Mouse (Mus musculus): ENCODE data around the gene Gmfb. TPM values are rescaled to one million over a fixed set of nuclear protein-coding genes. Genes with fewer than 3 reads are reported as not detected.

Gene Gmfb
- polyA plus RNA-seq, 1 experiment from 2014 or later = 59.9 TPM

- Histone ChIP-seq H3K36me3 (ENCODE audit: control insufficient read depth, insufficient read depth, low read length) (peaks cover 46% of the 10 kb centered on the region), H3K4me1 (ENCODE audit: control insufficient read depth, insufficient read depth, low read length) (0 out of 2 replicates have a peak, but pooled peaks cover 2% of the 10 kb centered on the region), H3K9me3 (ENCODE audit: control insufficient read depth, low read depth, low read length) (peaks cover 8% of the 10 kb centered on the region; the same call in 1 of the 2 replicates), H3K4me2 (replicated peaks; ENCODE audit: low read depth, low read length) (no peak overlapping the region), H3K4me3 (ENCODE audit: low read depth, low read length) (no peak overlapping the region), H3K27me3 (ENCODE audit: control insufficient read depth, insufficient read depth, low read length) (no peaks in the 10 kb centered on the region), H3K9ac (replicated peaks; ENCODE audit: low read depth, low read length) (no peak overlapping the region), H3K27ac (ENCODE audit: low read length) (no peak overlapping the region)
- ATAC-seq (ENCODE audit: insufficient number of reproducible peaks, insufficient read depth, low FRiP score, low read depth) = no peak
- 93% methylated on average over 7 of the region's 7 CpGs for WGBS
These were observed 41.0 kb downstream of the Gmfb start for GRCm38 (mm10) chr14:46781086-46781485.

GRCm38 (mm10) chr14:46779217-46779616 lies 42.8 kb downstream of the Gmfb start:
- peaks cover 8% of the 10 kb centered on the region; the same call in 1 of the 2 replicates for H3K9me3 ChIP-seq (ENCODE audit: control insufficient read depth, low read depth, low read length)
- no peaks in the 10 kb centered on the region for H3K27me3 ChIP-seq (ENCODE audit: control insufficient read depth, insufficient read depth, low read length)
- peaks cover 55% of the 10 kb centered on the region for H3K36me3 ChIP-seq (ENCODE audit: control insufficient read depth, insufficient read depth, low read length)
- H3K4me2 ChIP-seq (replicated peaks; ENCODE audit: low read depth, low read length) = no peak overlapping the region
- no peak overlapping the region for H3K27ac ChIP-seq (ENCODE audit: low read length)
- no peak overlapping the region for H3K9ac ChIP-seq (replicated peaks; ENCODE audit: low read depth, low read length)
- no peak overlapping the region for H3K4me3 ChIP-seq (ENCODE audit: low read depth, low read length)
- H3K4me1 ChIP-seq (ENCODE audit: control insufficient read depth, insufficient read depth, low read length) = no peaks in the 10 kb centered on the region
- 96% methylated on average over 7 of the region's 7 CpGs for WGBS
- ATAC-seq (ENCODE audit: insufficient number of reproducible peaks, insufficient read depth, low FRiP score, low read depth) = no peak

GRCm38 (mm10) chr14:46778756-46779155 lies 43.3 kb downstream of the Gmfb start:
- no peaks in the 10 kb centered on the region for H3K4me1 ChIP-seq (ENCODE audit: control insufficient read depth, insufficient read depth, low read length)
- peaks cover 8% of the 10 kb centered on the region; the same call in 1 of the 2 replicates for H3K9me3 ChIP-seq (ENCODE audit: control insufficient read depth, low read depth, low read length)
- no peak overlapping the region for H3K27ac ChIP-seq (ENCODE audit: low read length)
- H3K9ac ChIP-seq (replicated peaks; ENCODE audit: low read depth, low read length) = no peak overlapping the region
- no peak overlapping the region for H3K4me3 ChIP-seq (ENCODE audit: low read depth, low read length)
- no peaks in the 10 kb centered on the region for H3K27me3 ChIP-seq (ENCODE audit: control insufficient read depth, insufficient read depth, low read length)
- ATAC-seq (ENCODE audit: insufficient number of reproducible peaks, insufficient read depth, low FRiP score, low read depth) = no peak
- no peak overlapping the region for H3K4me2 ChIP-seq (replicated peaks; ENCODE audit: low read depth, low read length)
- H3K36me3 ChIP-seq (ENCODE audit: control insufficient read depth, insufficient read depth, low read length) = peaks cover 55% of the 10 kb centered on the region
- WGBS = 97% methylated on average over 9 of the region's 9 CpGs

- no peak overlapping the region for H3K4me2 ChIP-seq (replicated peaks; ENCODE audit: low read depth, low read length)
- H3K27me3 ChIP-seq (ENCODE audit: control insufficient read depth, insufficient read depth, low read length) = no peaks in the 10 kb centered on the region
- no peak overlapping the region for H3K4me3 ChIP-seq (ENCODE audit: low read depth, low read length)
- no peak overlapping the region for H3K9ac ChIP-seq (replicated peaks; ENCODE audit: low read depth, low read length)
- no peaks in the 10 kb centered on the region for H3K9me3 ChIP-seq (ENCODE audit: control insufficient read depth, low read depth, low read length)
- H3K27ac ChIP-seq (ENCODE audit: low read length) = no peak overlapping the region
- ATAC-seq (ENCODE audit: insufficient number of reproducible peaks, insufficient read depth, low FRiP score, low read depth) = no peak
- H3K4me1 ChIP-seq (ENCODE audit: control insufficient read depth, insufficient read depth, low read length) = no peaks in the 10 kb centered on the region
- WGBS = 74% methylated on average over 6 of the region's 6 CpGs
- peaks cover 42% of the 10 kb centered on the region for H3K36me3 ChIP-seq (ENCODE audit: control insufficient read depth, insufficient read depth, low read length)
These were observed 52.0 kb downstream of the Gmfb start for GRCm38 (mm10) chr14:46770036-46770435.

GRCm38 (mm10) chr14:46767116-46767515 lies 54.9 kb downstream of the Gmfb start:
- H3K36me3 ChIP-seq (ENCODE audit: control insufficient read depth, insufficient read depth, low read length) = peaks cover 38% of the 10 kb centered on the region
- no peak for ATAC-seq (ENCODE audit: insufficient number of reproducible peaks, insufficient read depth, low FRiP score, low read depth)

GRCm38 (mm10) chr14:46761186-46761585 lies 60.9 kb downstream of the Gmfb start:
- no peak for ATAC-seq (ENCODE audit: insufficient number of reproducible peaks, insufficient read depth, low FRiP score, low read depth)
- peak overlapping the region; percentile 65 for H3K4me3 ChIP-seq (ENCODE audit: low read depth, low read length)
- peak overlapping the region; percentile 43; the same call in 1 of the 2 replicates for H3K9ac ChIP-seq (replicated peaks; ENCODE audit: low read depth, low read length)
- 39% methylated on average over 6 of the region's 6 CpGs for WGBS
- H3K27me3 ChIP-seq (ENCODE audit: control insufficient read depth, insufficient read depth, low read length) = no peaks in the 10 kb centered on the region
- H3K9me3 ChIP-seq (ENCODE audit: control insufficient read depth, low read depth, low read length) = 0 out of 2 replicates have a peak, but pooled peaks cover 4% of the 10 kb centered on the region
- peaks cover 5% of the 10 kb centered on the region; the same call in 1 of the 2 replicates for H3K36me3 ChIP-seq (ENCODE audit: control insufficient read depth, insufficient read depth, low read length)
- no peak overlapping the region for H3K27ac ChIP-seq (ENCODE audit: low read length)
- peaks cover 5% of the 10 kb centered on the region; the same call in 1 of the 2 replicates for H3K4me1 ChIP-seq (ENCODE audit: control insufficient read depth, insufficient read depth, low read length)
- peak overlapping the region; percentile 78 for H3K4me2 ChIP-seq (replicated peaks; ENCODE audit: low read depth, low read length)

More at GRCm38 (mm10) chr14:46767116-46767515, 54.9 kb downstream of the Gmfb start:
- Histone ChIP-seq H3K4me3 (ENCODE audit: low read depth, low read length) (no peak overlapping the region), H3K9me3 (ENCODE audit: control insufficient read depth, low read depth, low read length) (no peaks in the 10 kb centered on the region), H3K4me1 (ENCODE audit: control insufficient read depth, insufficient read depth, low read length) (no peaks in the 10 kb centered on the region), H3K27ac (ENCODE audit: low read length) (no peak overlapping the region), H3K9ac (replicated peaks; ENCODE audit: low read depth, low read length) (no peak overlapping the region), H3K4me2 (replicated peaks; ENCODE audit: low read depth, low read length) (no peak overlapping the region), H3K27me3 (ENCODE audit: control insufficient read depth, insufficient read depth, low read length) (no peaks in the 10 kb centered on the region)
- 91% methylated on average over 12 of the region's 12 CpGs for WGBS

- H3K9me3 ChIP-seq (ENCODE audit: control insufficient read depth, low read depth, low read length) = 0 out of 2 replicates have a peak, but pooled peaks cover 4% of the 10 kb centered on the region
- H3K4me2 ChIP-seq (replicated peaks; ENCODE audit: low read depth, low read length) = peak within 1 kb of the TSS; percentile 78
- peaks cover 5% of the 10 kb centered on the region; the same call in 1 of the 2 replicates for H3K4me1 ChIP-seq (ENCODE audit: control insufficient read depth, insufficient read depth, low read length)
- H3K36me3 ChIP-seq (ENCODE audit: control insufficient read depth, insufficient read depth, low read length) = 0 out of 2 replicates have a peak, but pooled peaks cover 3% of the 10 kb centered on the region
- no peaks in the 10 kb centered on the region for H3K27me3 ChIP-seq (ENCODE audit: control insufficient read depth, insufficient read depth, low read length)
- no peak within 1 kb of the TSS for H3K27ac ChIP-seq (ENCODE audit: low read length)
- peak within 1 kb of the TSS; percentile 65 for H3K4me3 ChIP-seq (ENCODE audit: low read depth, low read length)
- peak within 1 kb of the TSS; percentile 43 for H3K9ac ChIP-seq (replicated peaks; ENCODE audit: low read depth, low read length)
- peak; percentile 99 for ATAC-seq (ENCODE audit: insufficient number of reproducible peaks, insufficient read depth, low FRiP score, low read depth)
- under 1% methylated on average over 54 of the region's 54 CpGs for WGBS
These were observed 61.5 kb downstream of the Gmfb start, which contains the start of gene Cdkn3 for GRCm38 (mm10) chr14:46760355-46761029. Cdkn3 (plus strand) TSS chr14:46760541.

GRCm38 (mm10) chr14:46759970-46760354 lies 62.1 kb downstream of the Gmfb start:
- Histone ChIP-seq H3K4me1 (ENCODE audit: control insufficient read depth, insufficient read depth, low read length) (peaks cover 5% of the 10 kb centered on the region; the same call in 1 of the 2 replicates), H3K27me3 (ENCODE audit: control insufficient read depth, insufficient read depth, low read length) (no peaks in the 10 kb centered on the region), H3K27ac (ENCODE audit: low read length) (no peak overlapping the region), H3K4me3 (ENCODE audit: low read depth, low read length) (peak overlapping the region; percentile 65; the same call in 1 of the 2 replicates), H3K9ac (replicated peaks; ENCODE audit: low read depth, low read length) (no peak overlapping the region), H3K4me2 (replicated peaks; ENCODE audit: low read depth, low read length) (peak overlapping the region; percentile 29), H3K36me3 (ENCODE audit: control insufficient read depth, insufficient read depth, low read length) (0 out of 2 replicates have a peak, but pooled peaks cover 3% of the 10 kb centered on the region), H3K9me3 (ENCODE audit: control insufficient read depth, low read depth, low read length) (0 out of 2 replicates have a peak, but pooled peaks cover 4% of the 10 kb centered on the region)
- ATAC-seq (ENCODE audit: insufficient number of reproducible peaks, insufficient read depth, low FRiP score, low read depth) = no peak
- 1% methylated on average over 7 of the region's 7 CpGs for WGBS

Data from stomach, embryonic 14.5 days (tissue).